Mouse (Mus musculus): ENCODE data around the gene Aspdh. TPM values are rescaled to one million over a fixed set of nuclear protein-coding genes. Genes with fewer than 3 reads are reported as not detected.
A peak's percentile ranks its signal among the peaks of the same experiment; 100 is the strongest.

Aspdh gene
- total RNA-seq, 2 experiments from 2014 or later: 0.79 to 0.93 TPM

DNA sequence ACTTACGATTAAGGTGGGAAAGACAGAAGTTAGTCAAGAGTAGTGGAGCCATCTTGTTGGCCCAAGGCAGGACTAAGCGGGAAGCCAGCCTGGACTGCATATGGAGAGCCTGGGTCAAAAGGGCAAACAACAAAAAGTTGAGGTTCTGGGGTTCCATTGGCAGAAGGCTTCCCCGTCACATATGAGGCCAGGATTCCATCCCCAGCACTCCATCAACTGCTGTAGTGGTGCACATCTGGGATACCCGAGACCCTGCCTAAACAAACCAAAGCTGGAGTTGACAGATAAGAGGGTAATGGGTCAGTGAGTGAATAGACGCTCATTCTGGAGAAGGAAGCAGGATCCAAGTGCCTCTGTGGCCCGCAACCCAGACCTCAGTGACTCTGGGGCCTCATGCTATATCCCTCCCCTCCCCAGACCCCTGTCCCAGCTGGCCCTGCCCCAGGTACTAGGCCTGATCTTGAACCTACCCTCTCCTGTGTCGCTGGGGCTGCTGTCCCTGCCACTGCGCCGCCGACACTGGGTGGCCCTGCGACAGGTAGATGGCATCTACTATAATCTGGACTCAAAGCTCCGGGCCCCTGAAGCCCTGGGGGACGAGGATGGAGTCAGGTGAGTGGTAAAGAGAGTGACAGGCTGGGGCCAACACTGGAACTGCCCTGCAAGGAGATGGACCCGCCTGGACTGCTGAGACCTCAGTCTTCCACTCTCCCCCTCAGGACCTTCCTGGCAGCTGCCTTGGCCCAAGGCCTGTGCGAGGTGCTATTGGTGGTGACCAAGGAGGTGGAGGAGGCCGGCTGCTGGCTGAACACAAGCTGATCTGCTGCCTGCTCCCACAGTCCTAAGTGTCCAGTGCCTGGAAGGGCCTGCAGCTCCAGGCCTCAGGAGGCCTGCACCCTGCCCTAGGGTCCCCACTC is 5.8 kb downstream of the Aspdh start:
- no peak for DNase-seq
- intact Hi-C loops (cut with DNase I): no loop called here

DNA sequence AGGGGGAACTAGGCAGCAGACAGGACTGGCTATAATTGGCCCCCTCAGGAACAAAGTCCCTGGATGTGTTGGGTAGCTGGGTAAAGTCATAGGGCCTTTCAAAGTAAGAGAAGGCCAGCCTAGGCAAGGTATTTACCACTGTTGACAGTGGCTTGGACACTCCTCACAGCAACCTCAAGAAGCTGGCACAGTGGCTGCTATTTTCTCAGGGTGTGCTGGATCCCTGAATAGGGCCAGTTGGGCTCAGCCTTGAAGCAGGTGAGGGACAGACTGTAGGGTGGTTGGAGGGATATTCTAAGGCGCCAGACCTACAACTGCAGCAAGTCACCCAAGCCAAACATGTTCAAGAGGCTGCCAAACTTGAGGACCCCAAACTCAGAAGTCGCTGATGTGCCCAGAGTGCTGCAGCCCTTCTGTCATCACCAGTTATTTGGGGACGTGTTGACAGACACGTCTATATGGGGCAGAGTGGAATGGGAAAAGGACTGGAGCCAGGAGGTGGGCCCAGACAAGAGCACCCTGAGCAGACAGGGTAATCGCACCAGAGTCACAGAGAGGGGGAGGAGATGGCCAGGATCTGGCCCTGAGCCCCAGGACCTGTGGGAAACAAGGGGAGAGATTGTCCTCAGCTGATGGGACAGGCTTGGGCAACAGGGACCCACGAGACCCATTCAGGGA is 6.8 kb downstream of the Aspdh start:
- DNase-seq: peak; percentile 84 to 90
- intact Hi-C loops (cut with DNase I): no loop called here

GRCm38 (mm10) chr7:44472558-44472885 is 7.3 kb downstream of the Aspdh start:
- no peak for DNase-seq
- intact Hi-C loops (cut with DNase I): no loop called here

DNA sequence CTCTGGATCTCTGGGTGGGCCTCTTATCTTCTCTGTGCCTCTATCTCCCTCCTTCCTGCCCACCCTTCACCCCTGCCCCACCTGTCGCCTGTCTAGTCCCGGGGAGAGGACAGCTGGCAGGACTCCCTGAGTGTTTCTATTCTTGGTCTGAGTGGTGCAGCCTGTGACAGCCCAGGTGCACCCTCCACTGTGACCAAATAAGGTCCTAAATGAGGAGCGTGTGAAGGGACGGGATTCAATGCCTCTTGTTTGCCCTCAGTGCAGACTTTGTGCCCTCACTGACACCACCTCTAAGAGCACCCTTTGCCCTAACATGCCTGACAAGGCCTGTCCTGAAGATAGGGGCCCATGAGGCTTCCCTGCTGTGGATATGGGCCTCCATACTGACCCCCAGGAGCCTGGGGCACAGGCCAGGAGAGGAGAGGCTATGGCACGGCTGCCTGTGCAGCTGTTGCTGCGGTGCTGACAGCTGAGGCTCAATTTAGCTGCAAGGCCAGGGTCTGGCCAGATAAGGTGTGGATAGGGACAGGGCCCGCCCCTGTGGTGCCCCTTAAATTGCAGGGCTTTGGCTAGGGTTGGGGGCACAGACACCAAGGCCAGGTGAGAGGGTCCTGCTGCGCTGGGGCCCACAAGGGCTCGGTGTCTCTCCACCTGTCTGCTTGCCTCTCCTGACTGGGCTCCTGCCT is 7.9 kb downstream of the Aspdh start:
- intact Hi-C loops (cut with DNase I): no loop called here
- DNase-seq: peak; percentile 85 to 90

DNA sequence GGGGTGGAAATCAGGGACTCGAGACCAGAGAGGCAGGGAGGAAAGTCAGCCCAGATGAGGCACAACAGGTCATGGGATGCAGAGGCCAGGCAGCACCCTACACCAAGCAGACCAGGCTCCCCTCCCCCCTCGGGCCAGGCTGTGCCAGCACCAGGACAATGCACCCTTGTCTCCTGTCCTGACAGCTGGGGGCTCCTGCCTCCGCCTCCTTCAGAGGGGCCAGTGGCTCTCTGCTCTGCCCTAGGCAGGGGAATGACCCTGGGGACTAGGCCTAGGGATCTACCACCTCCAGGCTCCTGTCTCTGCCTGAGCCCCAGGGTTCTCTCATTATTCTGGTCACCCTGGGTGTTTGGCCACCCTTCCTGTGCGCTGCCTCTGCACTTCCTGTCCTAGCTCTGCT is 9.2 kb downstream of the Aspdh start:
- DNase-seq: peak; percentile 87 to 89
- intact Hi-C loops (cut with DNase I): no loop called here

DNA sequence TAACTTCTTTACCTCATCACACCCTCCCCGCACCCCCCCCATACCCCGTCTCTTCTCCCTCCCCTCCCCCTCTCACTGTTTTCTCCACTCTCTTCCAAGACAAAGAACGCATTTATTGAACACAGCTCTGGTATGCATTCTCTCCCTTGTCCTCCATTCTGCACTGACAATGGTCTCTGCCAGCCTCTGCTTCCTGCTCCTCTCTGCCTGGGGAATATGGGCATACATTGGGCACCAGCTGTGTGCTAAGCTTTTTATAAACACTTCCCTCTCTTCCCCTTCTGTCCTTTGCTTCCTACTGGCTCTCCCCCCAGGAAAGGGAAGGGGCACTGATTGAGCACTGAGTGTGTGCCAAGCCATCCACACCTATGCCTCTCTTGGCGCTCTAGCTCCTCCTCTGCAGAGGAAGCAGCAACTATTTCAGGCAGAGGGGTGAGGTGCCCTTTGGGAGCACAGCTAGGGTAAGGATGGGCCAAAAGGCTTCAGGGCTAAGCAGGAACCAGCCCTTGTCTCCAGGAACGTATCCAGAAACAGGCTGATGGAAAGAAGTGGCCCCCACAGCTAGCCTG is 9.9 kb downstream of the Aspdh start:
- intact Hi-C loops (cut with DNase I): loop anchor here (5.0 kb wide), 1 partner anchor 68 kb away; no protein-coding TSS in a partner anchor
- peak; percentile 32 to 46 for DNase-seq

DNA sequence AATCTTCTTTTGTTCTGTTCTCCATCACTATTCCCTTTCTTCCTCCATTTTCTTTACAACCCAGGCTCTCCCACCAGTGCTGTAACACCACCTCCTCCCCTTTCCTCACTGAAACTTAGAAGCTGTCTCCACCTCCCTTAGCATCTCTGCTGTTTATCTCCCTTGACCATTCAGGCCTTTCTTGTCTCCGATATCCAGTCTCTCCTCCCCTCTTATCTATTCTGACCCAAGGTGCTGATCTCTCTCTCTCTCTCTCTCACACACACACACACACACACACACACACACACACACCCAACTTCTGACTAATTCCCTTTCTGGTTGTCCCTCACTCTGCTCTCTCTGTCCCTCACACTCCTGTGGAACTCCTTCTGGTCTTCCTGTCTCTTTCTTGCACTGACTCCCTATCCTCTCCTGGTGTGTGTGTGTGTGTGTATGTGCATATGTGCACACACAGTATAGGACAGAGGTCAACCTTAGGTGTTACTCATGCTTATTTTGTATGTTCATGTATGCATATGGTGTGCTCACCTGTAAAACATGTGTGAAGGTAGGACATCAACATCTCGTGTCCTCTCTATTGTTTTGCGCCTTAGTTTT is 17.7 kb downstream of the Aspdh start:
- intact Hi-C loops (cut with DNase I): no loop called here
- no peak for DNase-seq

- no peak for DNase-seq
- intact Hi-C loops (cut with DNase I): loop anchor here (2.0 kb wide), 2 partner anchors 83 to 221 kb away; no protein-coding TSS in a partner anchor
Measured at GRCm38 (mm10) chr7:44484109-44484508, 18.9 kb downstream of the Aspdh start.

- intact Hi-C loops (cut with DNase I): loop anchor here (2.0 kb wide), 2 partner anchors 84 to 222 kb away; no protein-coding TSS in a partner anchor
- DNase-seq: peak; percentile 76 to 87
Measured at GRCm38 (mm10) chr7:44484841-44485571, 19.8 kb downstream of the Aspdh start.

GRCm38 (mm10) chr7:44485572-44486195 is 20.5 kb downstream of the Aspdh start:
- intact Hi-C loops (cut with DNase I): loop anchor here (2.0 kb wide), 2 partner anchors 85 to 223 kb away; no protein-coding TSS in a partner anchor
- DNase-seq: no peak

GRCm38 (mm10) chr7:44486927-44487575 is 21.9 kb downstream of the Aspdh start:
- intact Hi-C loops (cut with DNase I): no loop called here
- no peak for DNase-seq

DNA sequence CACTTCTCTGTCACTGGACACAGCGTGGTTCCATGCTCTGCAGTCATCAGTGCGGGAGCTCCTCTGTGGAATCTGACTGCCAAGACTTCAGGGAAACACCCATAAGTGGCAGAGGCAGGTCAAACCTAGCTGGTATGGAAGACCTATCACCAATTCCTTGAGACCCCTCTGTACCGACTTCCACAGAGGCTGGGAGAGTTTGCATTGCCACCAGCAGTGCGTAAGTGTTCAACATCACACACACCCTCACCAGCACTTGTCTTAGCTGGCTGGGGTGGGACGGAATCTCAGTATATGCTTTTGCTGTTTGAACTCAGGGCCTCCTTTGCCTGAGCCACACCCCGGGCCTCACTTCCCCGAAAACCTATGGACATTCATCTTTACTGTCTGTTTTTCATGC is 22.7 kb downstream of the Aspdh start:
- intact Hi-C loops (cut with DNase I): no loop called here
- no peak for DNase-seq

GRCm38 (mm10) chr7:44488545-44488944 is 23.4 kb downstream of the Aspdh start:
- intact Hi-C loops (cut with DNase I): no loop called here
- no peak for DNase-seq

- DNase-seq: no peak
- intact Hi-C loops (cut with DNase I): no loop called here
Measured at GRCm38 (mm10) chr7:44490281-44490680, 25.1 kb downstream of the Aspdh start.

- intact Hi-C loops (cut with DNase I): no loop called here
Measured at GRCm38 (mm10) chr7:44491391-44491790, 26.2 kb downstream of the Aspdh start.

DNA sequence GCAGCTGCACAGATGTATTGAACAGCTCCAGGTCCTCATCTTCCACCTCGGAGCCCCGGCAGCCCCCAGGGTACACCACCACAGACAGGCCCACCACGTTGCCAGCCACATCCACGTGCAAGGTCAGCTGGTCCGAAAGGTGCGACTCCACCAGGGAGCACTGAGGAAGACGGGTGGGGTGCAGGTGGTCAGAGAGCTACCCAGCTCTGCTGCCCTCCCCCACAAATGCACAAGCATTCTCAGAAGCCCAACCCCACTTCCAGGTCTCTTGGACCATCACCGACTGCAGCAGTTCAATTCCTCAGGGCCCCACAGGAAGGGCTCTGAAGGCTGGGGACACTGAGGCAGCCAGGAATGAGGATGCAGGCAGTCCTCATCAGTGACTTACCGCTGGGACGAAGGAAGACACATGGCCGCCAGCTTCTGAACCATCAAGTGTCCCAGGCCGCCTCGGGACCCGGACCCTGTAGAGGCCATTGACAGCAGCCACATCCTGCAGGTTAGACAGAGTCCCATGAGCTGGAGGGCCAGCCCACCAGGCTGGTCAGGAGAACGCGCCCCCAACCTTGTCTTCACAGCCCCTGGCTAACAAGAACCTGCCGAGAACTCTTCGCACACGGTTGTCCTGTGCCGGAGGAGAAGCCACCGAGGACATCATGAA is 27.1 kb downstream of the Aspdh start:
- intact Hi-C loops (cut with DNase I): no loop called here
- no peak for DNase-seq

More at GRCm38 (mm10) chr7:44491391-44491790, 26.2 kb downstream of the Aspdh start:
- DNase-seq: no peak

DNA sequence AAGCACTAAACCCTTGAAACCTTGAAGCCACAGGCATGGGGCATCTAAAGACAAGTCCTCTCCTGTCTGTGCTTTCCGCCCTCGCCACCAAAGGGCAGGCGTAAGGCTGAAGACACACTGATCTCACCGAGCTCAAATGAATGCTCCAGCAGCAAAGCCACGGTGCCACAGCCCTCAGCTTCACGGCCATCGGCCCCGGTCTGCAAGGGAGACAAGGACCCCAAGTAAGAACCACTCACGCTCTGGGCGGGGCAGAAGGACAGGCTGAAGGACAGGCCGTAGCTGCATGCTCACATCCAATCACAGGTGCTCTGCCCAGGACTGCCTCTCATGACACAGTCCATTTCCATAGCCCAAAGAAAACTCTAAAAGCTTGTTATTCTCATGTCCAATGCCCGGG is 29.5 kb downstream of the Aspdh start:
- no peak for DNase-seq
- intact Hi-C loops (cut with DNase I): no loop called here

DNA sequence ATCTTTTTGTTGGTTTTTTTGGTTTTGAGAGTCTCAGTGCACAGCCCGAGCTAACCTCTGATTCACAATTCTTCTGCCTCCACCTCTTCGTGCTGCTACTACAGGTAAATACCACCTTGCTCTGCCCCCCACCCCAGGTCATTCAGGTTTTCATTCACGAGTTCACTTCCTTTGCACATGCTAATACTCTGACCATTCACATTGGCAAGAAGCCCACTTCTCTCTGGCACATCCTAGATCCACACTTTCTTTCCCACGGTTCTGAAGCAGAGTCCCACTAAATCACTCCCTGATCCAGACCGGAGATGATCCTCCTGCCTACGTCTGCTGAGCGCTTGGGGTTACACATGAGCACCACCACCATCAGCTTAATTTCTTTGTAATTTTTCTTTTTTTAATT is 29.9 kb downstream of the Aspdh start:
- intact Hi-C loops (cut with DNase I): no loop called here
- DNase-seq: no peak

Measured in heart, postnatal 10 days (tissue).